Mouse (Mus musculus) kidney, adult 2 months (tissue): ENCODE results near the gene Zfp13.

Source experiments
- CTCF ChIP-seq: fragments of 200-500 bp; conservative IDR thresholded peaks from 2 replicates; pipeline ENCODE4 v1.5.1; 2011; ENCODE audit warnings: low read depth, mild to moderate bottlenecking, control low read depth, low read length, moderate library complexity, mixed read lengths; ENCODE audit not compliant: insufficient read depth, insufficient read length
- POLR2A ChIP-seq: fragments of 200-500 bp; IDR thresholded peaks from one replicate; pipeline ENCODE4 v1.6.1; 2011; ENCODE audit warnings: low read depth, low read length, control low read depth

DNA sequence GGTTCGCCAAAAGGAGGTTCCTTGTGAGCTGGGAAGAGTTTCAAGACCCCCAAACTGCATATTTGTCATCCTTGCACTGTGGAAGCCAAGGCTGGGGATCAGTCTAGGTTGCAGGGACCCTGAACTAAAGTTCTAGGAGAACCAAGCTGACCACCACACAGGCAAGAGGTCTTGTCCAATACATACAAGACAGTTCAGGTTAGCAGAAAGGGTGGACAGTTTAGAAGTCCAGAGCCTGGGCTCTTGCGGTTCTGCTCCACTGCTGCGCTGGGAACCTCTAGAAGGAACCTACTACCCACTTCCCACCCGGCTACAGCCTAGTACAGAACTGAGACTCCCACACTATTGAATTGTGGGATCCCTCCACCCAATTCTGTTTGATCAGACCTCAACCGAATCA is 59.7 kb downstream of the Zfp13 start:
- no peak for TF ChIP-seq CTCF
- TF ChIP-seq POLR2A = no peak
